Mouse (Mus musculus) heart, postnatal 0 days (tissue): Measurements from ENCODE around the gene Rnf11.

Experiments
- CTCF ChIP-seq: IDR thresholded peaks from 2 replicates; pipeline ENCODE4 v1.5.1; 2016; ENCODE audit warnings: antibody characterized with exemption, control low read depth, low read depth
- EP300 ChIP-seq: IDR thresholded peaks from 2 replicates; pipeline ENCODE4 v1.6.1; 2016; ENCODE audit warnings: antibody characterized with exemption, low read depth

DNA sequence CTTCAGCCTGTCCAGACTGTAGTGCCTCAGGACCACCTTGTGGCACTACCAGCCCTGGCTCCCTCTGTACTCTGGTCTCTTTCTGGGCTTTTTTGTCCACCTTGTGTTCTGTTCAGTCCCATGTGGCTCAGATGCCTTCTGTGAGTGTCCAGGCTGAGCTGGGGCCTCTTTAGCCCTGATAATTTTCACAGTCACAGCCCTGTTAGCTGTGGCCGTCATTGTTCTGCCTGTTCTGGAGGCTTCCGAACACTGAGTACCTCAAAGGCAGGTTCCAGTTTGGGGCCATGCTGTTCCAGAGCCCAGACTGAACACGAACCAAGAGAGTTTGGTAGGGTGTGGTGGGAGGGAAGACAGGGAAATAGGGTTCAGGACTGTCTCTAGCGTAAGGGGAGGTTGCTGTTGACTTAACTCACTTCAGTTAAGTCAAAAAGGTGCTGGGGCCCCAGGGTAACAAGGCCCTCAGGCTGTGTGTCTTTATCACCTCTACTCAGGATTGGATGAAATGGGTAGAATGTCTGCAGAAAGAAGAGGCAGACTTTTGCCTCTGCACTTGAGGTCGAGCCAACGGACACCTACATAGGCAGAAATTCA is 73.1 kb downstream of the Rnf11 start:
- TF ChIP-seq CTCF (no peak), EP300 (no peak)
